Mouse (Mus musculus) small intestine, adult 2 months (tissue): ENCODE results near the gene Gm4792.

Source experiments
- CTCF ChIP-seq: fragments of 200-500 bp; IDR thresholded peaks from 2 replicates; pipeline ENCODE4 v1.5.1; 2012; ENCODE audit warnings: low read depth, mild to moderate bottlenecking, control low read depth, inconsistent platforms, low read length, moderate library complexity, mixed read lengths; ENCODE audit not compliant: insufficient replicate concordance, insufficient read length; ENCODE audit errors: extremely low read depth
- POLR2A ChIP-seq: fragments of 200-500 bp; IDR thresholded peaks from 2 replicates; pipeline ENCODE4 v1.6.1; 2012; ENCODE audit warnings: low read depth, mild to moderate bottlenecking, control low read depth, inconsistent platforms, low read length, moderate library complexity

GRCm38 (mm10) chr10:94294437-94294836 lies 4.1 kb downstream of the Gm4792 start:
- TF ChIP-seq CTCF: no peak
- TF ChIP-seq POLR2A: no peak
